Mouse (Mus musculus): ENCODE measurements at regions not wholly inside any gene's neighbourhood (a gene's known extent, or its start where the extent isn't known, plus 50 kb on each side); places are given as distances from the start of the nearest gene placed in this dataset.

GRCm38 (mm10) chr2:30676833-30677459 lies 82.1 kb downstream of the Cstad start:
- peak overlapping the region; percentile 93 for H3K27ac ChIP-seq (ENCODE audit: low read depth, low read length)
- peak overlapping the region; percentile 48 for H3K4me2 ChIP-seq (ENCODE audit: low read depth, low read length, poor library complexity, severe bottlenecking)
- no peaks in the 10 kb centered on the region for H3K9me3 ChIP-seq (ENCODE audit: low read length)
- WGBS, result under 1% methylated on average over 43 of the region's 44 CpGs
- ATAC-seq (ENCODE audit: low FRiP score) (peak; percentile 83), DNase-seq (ENCODE audit: low spot score) (peak; percentile 82)
- H3K36me3 ChIP-seq (ENCODE audit: insufficient read depth, low read length), result no peaks in the 10 kb centered on the region
- peak overlapping the region; percentile 64 for H3K9ac ChIP-seq (replicated peaks; ENCODE audit: low read length, poor library complexity, severe bottlenecking)
- H3K4me1 ChIP-seq (ENCODE audit: insufficient read depth, low read length), result peaks cover 21% of the 10 kb centered on the region
- peak overlapping the region; percentile 14; the same call in 1 of the 2 replicates for H3K4me3 ChIP-seq (ENCODE audit: low read depth, low read length)
- no peaks in the 10 kb centered on the region for H3K27me3 ChIP-seq (ENCODE audit: insufficient read depth, low read length)
- peak; percentile 37 for TF ChIP-seq CTCF (IDR thresholded peaks at IDR 0.05)

GRCm38 (mm10) chr2:30676450-30676832 lies 81.6 kb downstream of the Cstad start:
- Histone ChIP-seq H3K4me2 (ENCODE audit: low read depth, low read length, poor library complexity, severe bottlenecking) (peak overlapping the region; percentile 48), H3K27me3 (ENCODE audit: insufficient read depth, low read length) (no peaks in the 10 kb centered on the region), H3K4me3 (ENCODE audit: low read depth, low read length) (peak overlapping the region; percentile 14; the same call in 1 of the 2 replicates), H3K4me1 (ENCODE audit: insufficient read depth, low read length) (peaks cover 21% of the 10 kb centered on the region), H3K36me3 (ENCODE audit: insufficient read depth, low read length) (no peaks in the 10 kb centered on the region), H3K27ac (ENCODE audit: low read depth, low read length) (peak overlapping the region; percentile 93), H3K9me3 (ENCODE audit: low read length) (no peaks in the 10 kb centered on the region), H3K9ac (replicated peaks; ENCODE audit: low read length, poor library complexity, severe bottlenecking) (peak overlapping the region; percentile 64; the same call in 1 of the 2 replicates)
- WGBS, result 2% methylated on average over 7 of the region's 7 CpGs
- ATAC-seq (ENCODE audit: low FRiP score) (no peak; the same call in 1 of the 2 replicates), DNase-seq (ENCODE audit: low spot score) (no peak)
- no peak for TF ChIP-seq CTCF (IDR thresholded peaks at IDR 0.05)

DNA sequence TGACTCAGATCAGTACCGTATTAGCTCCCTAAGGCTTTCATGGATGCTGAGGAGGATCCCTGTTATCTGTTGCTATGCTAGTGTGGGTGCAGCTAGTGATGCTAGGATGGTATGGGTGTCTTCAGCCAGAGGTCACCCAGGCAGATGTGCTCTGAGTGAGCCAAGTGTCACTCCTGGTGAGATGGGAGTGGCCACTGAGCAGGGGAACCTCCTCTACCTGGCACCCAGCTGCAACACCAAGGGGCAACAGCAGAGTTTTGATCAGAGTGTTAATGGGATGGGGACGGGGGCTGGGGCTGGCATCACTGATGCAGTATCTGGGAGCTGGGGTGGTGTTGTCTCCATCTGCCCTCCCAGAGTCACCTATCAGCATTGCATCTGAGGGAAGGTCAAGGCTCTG lies 81.0 kb downstream of the Cstad start:
- H3K4me3 ChIP-seq (ENCODE audit: low read depth, low read length), result no peak overlapping the region
- no peak overlapping the region; the same call in 1 of the 2 replicates for H3K9ac ChIP-seq (replicated peaks; ENCODE audit: low read length, poor library complexity, severe bottlenecking)
- peak overlapping the region; percentile 93 for H3K27ac ChIP-seq (ENCODE audit: low read depth, low read length)
- peaks cover 21% of the 10 kb centered on the region for H3K4me1 ChIP-seq (ENCODE audit: insufficient read depth, low read length)
- TF ChIP-seq CTCF (IDR thresholded peaks at IDR 0.05), result no peak
- no peak overlapping the region for H3K4me2 ChIP-seq (ENCODE audit: low read depth, low read length, poor library complexity, severe bottlenecking)
- DNase-seq (ENCODE audit: low spot score), result no peak
- no peak for ATAC-seq (ENCODE audit: low FRiP score)
- WGBS, result 82% methylated on average over 2 of the region's 2 CpGs
- H3K36me3 ChIP-seq (ENCODE audit: insufficient read depth, low read length), result no peaks in the 10 kb centered on the region
- no peaks in the 10 kb centered on the region for H3K27me3 ChIP-seq (ENCODE audit: insufficient read depth, low read length)
- H3K9me3 ChIP-seq (ENCODE audit: low read length), result no peaks in the 10 kb centered on the region

DNA sequence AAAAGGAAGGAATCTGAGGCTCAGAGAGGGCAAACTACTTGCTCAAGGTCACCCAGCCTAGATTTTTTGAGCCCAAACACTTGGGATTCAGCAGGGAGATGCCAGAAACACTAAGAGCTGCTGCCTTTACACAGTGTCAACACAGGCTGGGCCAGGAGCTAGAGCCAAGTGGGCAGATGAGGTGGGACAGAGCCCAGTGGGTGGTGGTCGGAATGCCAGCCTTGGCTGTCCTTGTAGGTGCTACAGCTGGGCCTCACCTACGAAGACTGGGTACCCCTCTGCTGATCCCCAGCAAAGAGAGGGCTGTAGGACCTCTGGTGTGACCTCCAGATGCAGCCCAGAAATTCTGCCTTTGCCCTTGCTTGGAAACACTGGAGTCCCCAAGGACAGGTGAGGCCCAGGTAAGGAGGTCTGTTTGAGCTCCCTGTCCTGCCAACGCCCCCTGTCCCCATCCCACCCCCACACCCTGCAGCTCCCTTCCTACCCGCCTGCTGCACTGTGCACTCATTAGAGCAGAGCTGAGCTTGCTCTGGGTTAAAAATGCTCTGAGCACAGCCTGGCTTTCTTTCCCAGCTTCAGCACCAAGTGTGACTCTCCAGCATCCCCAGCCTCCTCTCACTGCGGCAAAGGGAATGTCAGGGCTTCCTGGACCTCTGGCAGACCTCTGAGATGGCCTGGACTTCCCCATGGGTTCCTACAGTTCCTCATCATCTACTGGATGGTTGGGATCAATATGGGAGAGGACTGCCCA lies 76.2 kb downstream of the Cstad start:
- Histone ChIP-seq H3K9ac (replicated peaks; ENCODE audit: low read length, poor library complexity, severe bottlenecking) (no peak overlapping the region), H3K9me3 (ENCODE audit: low read length) (no peaks in the 10 kb centered on the region), H3K4me1 (ENCODE audit: insufficient read depth, low read length) (peaks cover 9% of the 10 kb centered on the region; the same call in 1 of the 2 replicates), H3K4me3 (ENCODE audit: low read depth, low read length) (no peak overlapping the region), H3K4me2 (ENCODE audit: low read depth, low read length, poor library complexity, severe bottlenecking) (no peak overlapping the region), H3K27me3 (ENCODE audit: insufficient read depth, low read length) (no peaks in the 10 kb centered on the region), H3K36me3 (ENCODE audit: insufficient read depth, low read length) (no peaks in the 10 kb centered on the region), H3K27ac (ENCODE audit: low read depth, low read length) (peak overlapping the region; percentile 27; the same call in 1 of the 2 replicates)
- DNase-seq (ENCODE audit: low spot score) (no peak), ATAC-seq (ENCODE audit: low FRiP score) (no peak)
- 67% methylated on average over 5 of the region's 5 CpGs for WGBS
- no peak for TF ChIP-seq CTCF (IDR thresholded peaks at IDR 0.05)

- H3K36me3 ChIP-seq (ENCODE audit: insufficient read depth, low read length), result no peaks in the 10 kb centered on the region
- no peak for DNase-seq (ENCODE audit: low spot score)
- no peak overlapping the region for H3K27ac ChIP-seq (ENCODE audit: low read depth, low read length)
- WGBS, result 20% methylated on average over 8 of the region's 8 CpGs
- peaks cover 5% of the 10 kb centered on the region; the same call in 1 of the 2 replicates for H3K4me1 ChIP-seq (ENCODE audit: insufficient read depth, low read length)
- H3K27me3 ChIP-seq (ENCODE audit: insufficient read depth, low read length), result no peaks in the 10 kb centered on the region
- H3K9me3 ChIP-seq (ENCODE audit: low read length), result no peaks in the 10 kb centered on the region
- H3K4me2 ChIP-seq (ENCODE audit: low read depth, low read length, poor library complexity, severe bottlenecking), result no peak overlapping the region
- TF ChIP-seq CTCF (IDR thresholded peaks at IDR 0.05), result no peak
- no peak for ATAC-seq (ENCODE audit: low FRiP score)
- H3K9ac ChIP-seq (replicated peaks; ENCODE audit: low read length, poor library complexity, severe bottlenecking), result peak overlapping the region; percentile 29; the same call in 1 of the 2 replicates
- no peak overlapping the region for H3K4me3 ChIP-seq (ENCODE audit: low read depth, low read length)
These were observed 72.6 kb downstream of the Cstad start for GRCm38 (mm10) chr2:30667468-30667867.

DNA sequence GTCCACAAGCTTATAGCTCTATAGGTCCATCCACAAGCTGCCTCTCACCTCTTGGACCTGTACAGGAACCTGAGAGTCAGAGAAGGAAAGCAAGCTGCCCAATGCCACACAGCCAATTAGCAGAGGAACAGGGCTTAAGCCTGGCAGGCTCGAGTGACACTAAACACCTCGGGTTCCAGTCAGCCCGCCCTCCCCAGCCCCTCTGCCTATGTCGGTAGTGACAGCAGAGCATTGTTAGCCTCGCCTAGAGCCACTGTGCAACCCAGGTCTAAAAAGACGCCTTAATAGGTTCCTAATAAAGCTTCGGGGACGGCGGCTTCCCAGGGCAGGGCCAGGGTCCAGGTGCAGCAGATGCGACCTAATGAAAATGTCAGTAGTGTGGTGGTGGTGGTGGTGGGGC lies 66.3 kb downstream of the Cstad start:
- Histone ChIP-seq H3K9ac (replicated peaks; ENCODE audit: low read length, poor library complexity, severe bottlenecking) (no peak overlapping the region), H3K27me3 (ENCODE audit: insufficient read depth, low read length) (no peaks in the 10 kb centered on the region), H3K4me3 (ENCODE audit: low read depth, low read length) (no peak overlapping the region), H3K9me3 (ENCODE audit: low read length) (no peaks in the 10 kb centered on the region), H3K36me3 (ENCODE audit: insufficient read depth, low read length) (no peaks in the 10 kb centered on the region), H3K4me2 (ENCODE audit: low read depth, low read length, poor library complexity, severe bottlenecking) (no peak overlapping the region), H3K27ac (ENCODE audit: low read depth, low read length) (peak overlapping the region; percentile 100), H3K4me1 (ENCODE audit: insufficient read depth, low read length) (peaks cover 42% of the 10 kb centered on the region)
- WGBS, result 46% methylated on average over 10 of the region's 10 CpGs
- no peak for ATAC-seq (ENCODE audit: low FRiP score)
- no peak for TF ChIP-seq CTCF (IDR thresholded peaks at IDR 0.05)
- DNase-seq (ENCODE audit: low spot score), result no peak

Data from midbrain, postnatal 0 days (tissue).